Mouse (Mus musculus) urinary bladder, postnatal 10 days (tissue): ENCODE data around the gene Olfm1.
A peak's percentile ranks its signal among the peaks of the same experiment; 100 is the strongest.

Experiments
- DNase-seq: peaks from one replicate; pipeline ENCODE4 v3.0.0; 2022; ENCODE audit warnings: low spot score

Olfm1 gene

DNA sequence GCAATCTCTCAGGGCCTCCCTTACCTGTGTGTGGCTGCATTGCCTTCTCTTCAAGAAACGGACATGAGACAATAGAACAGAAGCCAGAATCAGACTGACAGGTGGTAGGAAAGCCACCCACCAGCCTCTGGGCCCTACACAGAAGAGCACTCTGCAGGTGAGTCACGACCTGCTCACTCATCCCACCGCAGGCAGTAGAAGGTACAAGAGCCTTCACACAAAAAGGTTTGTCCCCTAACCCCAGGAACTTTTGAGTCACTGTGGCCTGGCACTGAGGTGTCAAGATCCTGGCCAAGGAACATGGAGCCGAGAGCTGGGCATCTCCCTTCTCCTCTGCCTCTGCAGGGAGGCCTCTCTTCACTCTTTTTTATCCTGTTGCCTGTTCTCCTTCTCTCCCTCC, 42.3 kb downstream of the Olfm1 start:
- no peak for DNase-seq

DNA sequence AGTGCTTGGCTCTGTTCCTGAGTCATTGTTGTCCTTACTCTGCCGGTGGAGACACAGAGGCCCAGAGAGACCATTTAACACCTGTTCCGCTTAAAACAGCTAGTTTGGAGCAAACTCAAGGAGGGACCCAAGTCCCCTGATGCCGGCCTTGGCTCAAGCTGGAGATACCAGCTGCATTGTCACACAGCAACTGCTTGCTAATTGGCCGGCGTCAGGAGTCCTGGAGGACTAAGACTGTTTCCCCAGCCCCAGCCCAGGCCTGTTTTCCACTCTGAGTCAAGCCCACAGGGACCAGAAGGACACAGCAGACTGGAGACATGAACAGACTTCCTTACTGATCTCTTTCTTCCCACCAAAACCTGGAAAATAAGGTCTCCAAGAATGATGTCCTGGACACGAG, 43.7 kb downstream of the Olfm1 start:
- no peak for DNase-seq

DNA sequence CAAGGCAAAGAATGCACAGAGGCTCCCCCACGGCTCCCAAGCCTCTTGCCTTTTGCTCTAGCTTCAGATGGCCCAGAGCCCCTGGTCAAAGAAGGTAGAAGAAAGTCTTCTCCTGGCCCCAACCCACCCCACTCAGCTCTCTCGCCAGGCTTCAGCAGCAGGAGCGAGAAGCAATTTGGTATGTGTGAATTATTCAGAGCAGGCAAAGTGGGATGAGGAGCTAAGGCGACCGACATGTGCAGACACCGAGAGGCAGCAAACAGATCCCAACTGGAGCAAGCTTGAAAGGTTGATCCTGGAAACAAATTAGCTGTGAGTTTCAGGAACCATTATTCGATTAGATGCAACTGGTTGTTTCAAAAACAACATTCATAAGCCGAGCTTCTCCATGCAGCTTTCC, 46.8 kb downstream of the Olfm1 start:
- no peak for DNase-seq

DNA sequence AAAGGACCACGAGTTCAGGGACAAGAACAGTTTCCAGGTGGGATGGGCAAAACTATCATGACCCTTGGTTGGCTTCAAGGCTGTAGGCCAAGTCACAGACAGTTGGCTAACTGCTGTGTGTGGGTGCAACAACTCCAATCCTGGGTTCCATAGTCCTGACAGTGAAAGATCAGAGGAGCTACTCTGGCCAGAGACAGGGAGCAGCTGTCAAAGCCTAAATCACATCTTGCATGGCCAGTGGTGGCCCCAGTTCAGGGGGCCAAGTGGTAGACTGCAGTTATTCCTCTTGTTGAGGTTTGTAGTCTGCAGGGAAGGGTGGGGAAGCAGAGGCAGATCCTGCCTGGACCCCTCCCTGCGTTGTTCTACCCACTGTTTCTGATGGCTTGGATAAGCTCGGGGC, 48.1 kb downstream of the Olfm1 start:
- no peak for DNase-seq

DNA sequence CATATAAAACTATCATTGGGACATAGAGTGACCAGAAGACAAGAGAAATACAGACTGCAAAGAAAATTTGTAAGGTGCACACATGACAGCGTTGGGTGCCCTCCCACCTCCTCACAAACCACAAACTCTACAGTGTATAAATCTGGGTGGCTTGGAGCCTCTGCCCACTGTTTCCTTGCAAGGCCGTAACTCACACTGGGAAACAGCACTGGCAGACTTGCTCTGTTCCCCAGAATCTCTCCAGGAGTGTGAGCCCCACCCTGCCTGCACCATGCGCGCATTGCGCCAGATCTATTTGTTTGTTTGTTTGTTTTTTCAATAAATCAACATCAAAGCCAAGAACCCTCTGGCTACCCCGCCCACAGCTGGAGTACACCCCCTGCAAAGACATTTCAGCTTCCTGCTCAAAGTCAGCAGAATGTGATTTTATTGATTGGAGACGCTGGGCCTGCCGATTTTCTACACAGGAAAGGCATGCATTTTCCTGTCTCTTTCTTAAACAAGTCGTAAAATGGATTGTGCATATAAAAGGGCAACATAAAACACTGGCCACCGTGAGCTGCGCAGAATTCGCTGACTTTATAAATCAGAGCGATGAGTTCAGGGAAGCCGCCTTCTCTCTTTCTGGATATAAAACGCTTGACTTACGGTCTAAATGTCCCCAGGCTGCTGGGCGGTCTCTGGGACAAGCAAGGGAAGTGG, 48.9 kb downstream of the Olfm1 start:
- no peak for DNase-seq

DNA sequence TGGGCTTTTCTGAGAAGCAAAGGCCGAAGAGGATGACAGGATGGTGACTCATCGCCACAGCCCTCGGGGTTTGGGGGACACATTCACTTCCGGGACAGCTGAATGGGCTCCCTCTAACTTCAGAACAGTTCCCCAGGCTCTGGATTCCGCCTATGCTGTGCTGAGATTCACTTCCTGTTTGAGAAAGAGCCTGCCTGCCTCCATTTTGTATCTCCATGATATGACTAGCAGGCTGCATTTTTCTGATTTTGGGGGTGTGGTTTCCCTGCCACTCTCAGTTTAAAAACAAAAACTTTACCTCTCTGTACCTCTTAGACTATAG, 49.4 kb downstream of the Olfm1 start:
- DNase-seq, result no peak

DNA sequence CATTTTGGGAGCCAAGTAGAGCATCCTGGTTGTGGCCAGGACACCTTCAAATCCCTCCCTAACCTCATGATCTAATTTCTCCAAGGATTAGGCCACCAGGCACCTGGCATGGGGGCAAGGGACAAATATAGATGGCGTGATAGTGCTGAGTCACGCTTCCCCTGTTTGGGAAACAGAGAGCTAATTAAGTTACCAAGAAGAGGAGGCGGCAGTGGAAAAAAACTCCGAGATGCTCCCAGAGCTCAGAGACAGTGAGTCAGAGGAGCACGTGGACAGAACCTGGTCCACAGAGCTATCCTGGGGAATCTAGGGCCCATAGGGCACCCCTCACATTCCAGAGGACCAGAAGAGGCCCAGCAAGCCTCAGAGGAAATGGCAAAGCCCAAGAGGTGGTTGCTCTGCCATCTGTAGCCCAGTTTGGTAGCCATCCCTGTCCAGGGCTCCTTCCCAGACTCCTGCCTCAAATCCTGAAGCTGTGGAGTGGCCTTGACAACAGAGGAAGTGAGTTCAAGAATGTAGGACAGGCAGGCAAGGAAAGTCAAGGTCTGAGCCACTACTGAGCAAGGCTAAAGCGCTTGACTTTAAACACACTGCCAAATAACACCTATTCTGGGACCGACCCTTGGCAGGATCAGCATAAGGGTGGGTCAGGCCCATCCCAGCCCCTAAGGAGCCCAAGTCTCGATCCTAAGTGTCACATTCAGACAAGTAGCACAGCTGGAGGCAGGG, 52.0 kb downstream of the Olfm1 start:
- no peak for DNase-seq

DNA sequence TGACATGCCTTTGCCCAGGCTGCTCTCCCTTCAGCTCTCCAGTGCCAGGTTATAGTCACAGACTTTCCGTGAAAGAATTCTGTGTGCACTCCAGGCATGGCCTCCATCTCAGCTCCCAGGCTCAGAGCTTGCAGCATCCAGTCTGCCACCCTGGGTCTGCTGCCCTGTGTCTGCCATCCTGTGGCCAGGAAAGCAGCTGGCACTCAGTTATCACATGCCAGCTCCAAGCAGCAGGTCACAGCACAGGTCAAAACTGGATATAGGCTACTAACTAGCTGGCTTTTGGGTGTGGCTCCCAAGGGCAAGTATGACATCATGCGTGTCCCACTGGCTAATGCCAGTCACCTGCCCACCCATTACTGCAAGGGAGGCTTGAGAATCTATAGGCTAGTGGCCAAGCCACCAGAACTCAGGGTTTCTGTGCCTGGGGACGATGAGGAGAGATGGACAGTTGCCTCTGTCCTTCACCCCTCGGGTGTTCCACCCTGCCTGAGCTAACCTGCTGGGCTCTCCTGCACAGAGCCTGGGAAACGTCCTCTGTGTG, 53.4 kb downstream of the Olfm1 start:
- no peak for DNase-seq

DNA sequence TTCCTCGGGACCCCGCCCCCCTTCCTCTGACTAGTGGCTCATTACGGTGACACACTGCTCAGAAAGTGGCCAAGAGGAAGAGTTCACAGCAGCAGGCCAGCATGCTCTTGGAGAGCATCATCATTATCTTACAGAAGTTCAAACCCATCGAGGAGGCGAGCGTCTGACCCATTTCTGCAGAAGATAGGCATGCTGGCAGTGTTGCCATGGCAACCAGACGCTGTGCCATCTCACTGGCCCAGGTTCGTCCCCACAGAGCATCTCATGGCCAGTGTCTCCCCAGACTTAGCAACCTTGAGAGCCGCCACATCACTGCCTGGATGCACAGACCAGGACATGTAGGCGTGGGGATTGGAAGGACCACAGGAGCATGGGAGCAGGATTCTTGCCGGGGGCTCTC, 54.3 kb downstream of the Olfm1 start:
- DNase-seq, result no peak

DNA sequence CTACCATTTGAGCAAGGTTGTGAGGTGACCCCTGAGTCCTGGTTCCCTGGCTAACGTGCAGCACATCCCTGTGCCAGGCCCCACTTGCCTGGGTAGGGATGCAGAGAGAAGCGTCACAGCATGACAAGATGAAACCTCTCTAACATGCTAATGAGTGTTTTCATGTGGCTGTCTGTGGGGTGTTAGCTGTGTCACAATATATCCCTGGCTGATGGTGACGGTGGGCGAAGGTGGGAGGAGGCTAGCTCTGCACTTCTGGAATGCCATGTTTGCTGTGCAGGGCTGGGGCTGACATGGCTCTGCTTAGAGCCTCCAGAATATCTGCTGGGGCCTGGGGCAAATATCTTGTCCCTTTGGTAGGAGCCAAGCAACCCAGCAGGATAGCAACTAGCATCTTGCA, 59.8 kb downstream of the Olfm1 start:
- DNase-seq, result no peak

DNA sequence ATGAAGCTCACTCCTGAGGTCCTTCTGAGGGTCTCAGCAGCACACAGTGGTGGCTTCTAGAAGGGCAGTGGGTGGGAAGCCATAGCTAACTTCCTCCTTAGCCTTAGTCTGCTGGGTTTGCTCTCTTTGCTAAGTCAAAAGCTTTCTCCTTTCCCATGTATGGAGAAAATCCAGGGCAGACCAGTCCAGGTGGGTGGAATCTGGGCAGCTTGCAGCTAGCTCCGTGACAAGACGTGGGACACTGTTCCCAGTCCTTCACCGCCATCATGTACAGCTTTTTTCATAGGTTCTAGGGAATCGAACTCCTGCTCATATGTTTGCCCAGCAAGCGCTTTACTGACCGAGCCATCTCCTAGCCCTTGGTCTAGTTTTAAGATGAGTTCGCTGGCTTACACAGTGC, 63.2 kb downstream of the Olfm1 start:
- DNase-seq, result no peak

DNA sequence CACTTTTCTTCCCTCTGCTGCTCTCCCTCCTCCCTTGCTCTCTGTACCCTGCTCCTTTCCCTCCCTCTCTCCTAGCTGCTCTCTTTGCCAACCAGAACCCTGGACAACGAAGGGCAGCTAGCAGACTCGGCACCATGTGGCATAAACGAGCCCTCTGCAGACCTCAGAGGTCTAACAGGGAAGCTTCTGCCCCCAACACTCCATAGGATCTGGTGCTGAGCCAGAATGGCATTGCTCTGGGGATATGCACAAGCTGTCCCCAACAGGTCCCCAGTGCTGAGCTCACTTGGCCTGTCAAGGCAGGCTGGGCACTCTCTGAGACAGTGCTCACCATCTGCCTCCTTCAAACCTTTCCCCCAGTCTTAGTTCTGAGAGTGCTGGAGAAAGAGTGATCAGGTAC, 68.6 kb downstream of the Olfm1 start:
- no peak for DNase-seq

DNA sequence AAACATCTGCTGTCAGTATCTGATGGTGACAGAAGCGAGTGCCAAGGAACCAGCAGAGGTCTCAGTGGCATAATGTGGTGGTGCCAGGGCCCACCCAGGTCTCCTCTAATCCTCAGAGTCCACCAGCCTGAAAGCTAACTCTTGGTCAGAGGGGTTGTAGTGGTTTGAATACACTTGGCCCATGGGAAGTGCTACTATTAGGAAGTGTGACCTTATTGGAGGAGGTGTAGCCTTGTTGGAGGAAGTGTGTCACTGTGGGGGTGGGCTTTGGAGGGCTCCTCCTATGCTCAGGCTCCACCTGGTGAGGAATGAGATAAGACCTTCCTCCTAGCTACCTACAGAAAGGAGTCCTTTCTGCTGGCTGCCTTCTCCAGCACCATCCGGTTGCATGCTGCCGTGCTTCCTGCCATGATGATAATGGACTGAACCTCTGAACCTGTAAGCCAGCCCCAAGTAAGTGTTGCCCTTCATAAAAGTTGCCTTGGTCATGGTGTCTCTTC, 75.0 kb downstream of the Olfm1 start:
- DNase-seq, result no peak

DNA sequence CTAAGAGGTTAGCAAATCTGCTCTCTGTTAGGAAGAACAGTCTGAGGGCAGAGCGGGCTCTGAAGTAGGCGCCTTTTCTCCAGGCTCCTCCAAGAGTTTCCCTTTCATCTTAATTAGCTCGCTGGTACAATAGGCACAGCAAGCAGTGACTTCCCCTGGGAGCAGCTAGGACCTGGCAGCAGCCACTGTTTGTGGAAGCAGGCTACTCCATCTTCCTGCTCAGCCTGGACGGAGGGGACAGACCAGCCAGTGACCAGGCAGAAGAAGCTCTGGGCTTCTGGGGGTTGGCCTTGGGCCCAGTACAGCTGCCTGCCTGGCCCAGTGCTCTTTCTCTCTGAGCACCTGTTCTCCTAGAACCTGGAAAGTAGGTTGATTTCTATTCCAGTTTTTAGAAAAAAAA, 77.8 kb downstream of the Olfm1 start:
- DNase-seq, result no peak

DNA sequence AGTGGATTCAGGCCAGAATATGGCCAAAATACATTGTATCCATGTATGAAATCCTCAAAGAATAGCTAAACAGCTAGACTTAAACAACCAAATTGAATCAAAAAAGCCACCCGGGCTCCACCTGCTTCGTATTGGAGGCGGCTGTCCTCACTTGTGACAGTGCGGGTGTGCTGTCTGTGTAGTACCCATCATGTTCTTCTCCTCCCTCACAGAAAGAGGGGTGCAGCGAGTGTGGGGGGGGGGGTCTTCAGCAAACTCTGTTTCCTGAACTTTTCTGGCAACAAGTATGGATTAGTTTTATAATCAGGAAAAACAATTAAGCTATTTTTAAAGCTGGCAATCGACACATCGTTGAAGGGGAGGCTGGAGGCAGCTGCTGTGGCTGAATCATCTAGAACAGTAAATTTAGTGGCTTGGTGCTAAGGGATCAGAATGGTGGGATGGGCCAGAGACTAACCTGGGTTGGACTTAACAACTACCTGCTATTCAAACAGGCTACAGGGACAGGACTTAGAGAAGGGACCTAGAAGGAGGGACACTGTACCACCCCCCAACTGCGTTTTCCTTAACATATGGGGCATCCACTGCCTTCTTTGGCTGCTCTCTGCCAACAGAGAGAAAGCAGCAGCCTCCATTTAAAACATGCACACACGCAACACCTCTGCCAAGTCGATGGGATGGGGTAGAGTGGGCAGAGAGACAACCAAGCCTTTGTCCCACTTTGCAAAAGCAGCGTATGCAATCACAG, 79.6 kb downstream of the Olfm1 start:
- DNase-seq, result no peak

DNA sequence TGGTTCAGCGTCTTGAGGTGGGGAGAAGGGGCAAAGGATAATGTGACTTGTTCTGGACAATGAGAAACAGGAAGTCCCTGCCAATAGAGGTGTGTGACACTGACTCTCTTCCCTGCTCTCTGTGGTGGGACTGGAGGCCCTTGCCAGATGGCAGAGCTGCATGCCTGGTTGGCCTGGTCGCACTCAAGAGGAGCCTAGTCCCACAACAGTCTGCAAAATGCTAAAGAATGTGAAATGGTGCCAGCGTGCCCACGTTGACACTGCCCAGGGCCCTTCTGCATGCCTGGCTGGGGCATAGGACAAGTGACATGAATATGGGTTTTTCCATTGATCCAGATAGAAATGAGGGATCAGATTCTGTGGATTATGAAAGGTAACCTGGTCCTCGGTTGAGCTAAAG, 81.2 kb downstream of the Olfm1 start:
- DNase-seq, result no peak

DNA sequence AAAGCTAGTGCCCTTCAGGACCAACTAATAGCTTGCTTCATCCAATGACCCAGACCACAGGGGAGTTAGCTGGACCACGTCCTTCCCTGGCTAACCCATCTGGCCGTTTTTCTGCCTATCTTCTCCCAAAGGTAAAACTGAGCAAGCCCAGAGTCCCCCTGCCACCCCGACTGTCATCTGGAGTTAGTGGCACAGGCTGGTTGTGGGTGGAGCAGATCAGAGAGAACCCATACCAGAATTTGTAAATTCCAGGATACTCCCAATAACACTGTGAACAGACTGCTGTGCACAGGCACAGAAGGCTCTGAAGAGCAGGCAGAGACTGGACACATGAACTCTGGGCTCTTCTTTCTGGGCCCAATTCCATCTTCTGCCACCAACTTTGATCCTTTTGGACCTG, 82.6 kb downstream of the Olfm1 start:
- no peak for DNase-seq

DNA sequence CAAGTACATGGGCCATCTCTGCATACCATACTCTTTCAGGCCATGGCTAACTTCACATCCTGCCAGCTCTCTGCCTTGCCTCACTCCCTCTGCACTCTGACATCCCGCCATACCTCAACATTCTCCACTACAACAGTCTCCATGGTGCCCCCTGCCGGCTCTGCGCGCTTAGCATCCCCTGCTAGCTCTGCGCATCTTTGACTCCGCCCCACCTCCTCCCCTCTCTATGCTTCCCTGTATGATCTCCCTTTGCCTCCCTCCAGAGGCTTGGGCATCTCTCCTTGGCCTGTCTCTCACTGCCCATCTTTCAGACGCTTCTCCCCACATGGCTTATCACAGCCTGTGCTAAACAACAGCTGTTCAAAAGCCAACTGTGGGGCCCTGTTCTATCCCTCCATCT, 85.4 kb downstream of the Olfm1 start:
- DNase-seq, result peak; percentile 28

DNA sequence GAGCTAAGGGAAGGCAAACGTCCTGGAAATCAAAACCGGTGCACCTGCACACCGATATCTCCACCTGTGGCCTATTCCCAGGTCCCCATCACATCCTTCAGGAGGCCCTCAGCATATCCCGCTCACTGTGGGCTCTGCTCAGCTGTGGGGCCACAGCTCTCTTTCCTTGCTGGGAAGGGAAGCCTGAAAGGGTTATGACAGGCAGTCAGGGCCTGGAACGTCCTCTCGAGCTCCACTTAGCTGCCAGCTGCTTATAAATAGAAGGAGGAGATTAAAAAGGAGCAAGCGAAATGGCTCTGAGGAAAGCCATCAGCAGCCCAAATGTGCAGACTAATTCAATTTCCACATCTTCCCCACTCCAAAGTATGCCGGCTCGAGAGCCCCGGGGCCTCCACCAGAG, 86.1 kb downstream of the Olfm1 start:
- DNase-seq, result no peak
